Mouse (Mus musculus): ENCODE measurements around the gene Tle4.

GRCm38 (mm10) chr19:14642663-14643062, 44.8 kb upstream of the Tle4 start:
- TF ChIP-seq GATA2 (IDR thresholded peaks at IDR 0.05; ENCODE audit: borderline replicate concordance, low read depth, low read length) = no peak
- TF ChIP-seq GATA1 (IDR thresholded peaks at IDR 0.05; ENCODE audit: borderline replicate concordance, low read length) = no peak
- no peak for TF ChIP-seq CTCF (IDR thresholded peaks at IDR 0.05; ENCODE audit: low read depth, low read length)
